Mouse (Mus musculus) embryonic fibroblast, embryonic 13.5 days (primary cell): ENCODE data around the gene Kcnj1.

ENCODE experiments used
- CTCF ChIP-seq: IDR thresholded peaks from 2 replicates; pipeline ENCODE4 v1.5.1; 2011; ENCODE audit warnings: mild to moderate bottlenecking, control low read depth, low read length, moderate library complexity, borderline replicate concordance; ENCODE audit not compliant: insufficient read depth
- POLR2A ChIP-seq: IDR thresholded peaks from 2 replicates; pipeline ENCODE4 v1.6.1; 2011; ENCODE audit warnings: low read depth, mild to moderate bottlenecking, control low read depth, low read length, moderate library complexity

DNA sequence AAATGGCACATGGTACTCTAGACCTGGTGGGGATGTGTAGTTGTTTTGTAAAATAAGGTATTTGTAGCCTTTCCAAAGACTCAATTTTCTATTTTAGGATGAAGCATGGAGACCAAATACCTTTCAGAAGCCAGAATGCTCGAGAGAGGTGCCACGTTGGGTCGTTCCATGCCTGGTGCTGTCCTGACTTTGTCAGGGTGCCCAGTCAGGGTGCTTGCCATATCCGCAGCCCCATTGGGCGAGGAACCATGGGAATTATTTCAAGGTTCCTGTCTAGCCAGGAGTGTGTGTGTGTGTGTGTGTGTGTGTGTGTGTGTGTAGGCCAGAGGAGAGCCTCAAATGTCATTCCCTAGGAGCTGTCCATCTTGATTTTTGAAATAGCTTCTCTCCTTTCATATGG lies 38.4 kb downstream of the Kcnj1 start:
- TF ChIP-seq CTCF (no peak), POLR2A (no peak)
